Mouse (Mus musculus) adipocyte (in vitro differentiated cells): ENCODE results near the gene Npepps.
"Not testable (repeated sequence)": the region's sequence is repeated elsewhere in the genome, so short reads cannot be mapped to it uniquely, and the experiment has no call there.

Experiments
- DNase-seq: peaks from one replicate; pipeline ENCODE4 v3.0.0-alpha.2; 2016; ENCODE audit warnings: low spot score

The Npepps gene

DNA sequence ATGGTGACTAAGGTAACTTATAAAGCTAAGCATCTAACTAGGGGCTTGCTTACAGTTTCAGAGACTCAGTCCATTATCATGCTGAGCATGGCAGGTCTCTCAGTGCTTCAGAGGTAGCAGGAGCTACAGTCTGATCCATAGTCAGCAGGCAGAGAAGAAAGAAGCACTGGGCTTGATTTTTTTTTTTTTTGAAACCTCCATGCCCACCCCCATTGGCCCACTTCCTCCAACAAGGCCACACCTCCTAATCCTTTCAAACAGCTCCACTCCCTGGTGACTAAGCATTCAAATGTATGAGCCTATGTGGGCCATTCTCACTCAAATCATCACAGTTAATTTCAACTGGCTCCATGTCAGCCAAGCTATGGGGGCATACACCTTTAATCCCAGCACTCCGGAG is 12.3 kb upstream of the Npepps start:
- DNase-seq: no peak

DNA sequence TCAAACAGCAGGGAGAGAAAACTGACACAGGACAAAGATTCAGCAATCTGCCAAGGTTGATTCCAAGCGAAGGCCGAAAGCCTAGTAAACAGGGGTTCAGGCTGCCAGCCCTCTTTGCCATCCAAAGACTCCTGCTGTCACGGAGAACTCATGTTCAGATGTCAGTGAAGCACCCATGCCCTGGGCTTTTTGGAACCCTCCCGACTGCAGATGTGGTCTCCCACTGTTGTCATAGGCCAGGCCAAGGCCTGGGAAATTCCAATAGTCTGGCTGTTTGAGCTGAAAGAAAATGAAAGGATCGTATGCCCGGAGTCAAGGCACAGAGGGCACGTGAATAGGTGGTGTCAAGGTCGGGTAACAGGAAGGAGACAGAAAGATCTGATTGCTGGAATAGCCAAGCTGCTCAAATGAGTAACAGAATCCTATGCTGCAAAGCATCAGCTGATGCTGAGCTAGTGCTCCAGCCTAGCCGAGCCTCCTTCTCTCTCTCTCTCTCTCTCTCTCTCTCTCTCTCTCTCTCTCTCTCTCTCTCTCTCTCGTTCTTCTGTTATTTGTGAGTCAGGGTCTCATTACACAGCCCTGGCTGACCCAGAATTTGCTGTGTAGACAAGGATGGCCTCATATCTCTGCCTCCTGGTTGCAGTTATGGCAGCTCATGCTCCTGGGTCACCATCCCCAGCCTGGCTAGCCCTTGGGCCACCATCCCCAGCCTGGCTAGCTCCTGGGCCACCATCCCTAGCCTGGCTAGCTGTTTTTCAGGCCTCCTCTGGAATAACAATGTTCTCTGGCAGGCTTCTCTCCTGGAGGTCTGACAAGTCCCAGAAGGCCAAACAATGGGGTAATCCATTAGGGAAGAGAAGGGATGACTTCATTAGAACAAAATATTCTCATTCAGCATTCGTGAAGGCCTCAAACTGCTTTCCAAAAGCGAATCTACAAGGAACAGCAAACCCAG is 9.1 kb upstream of the Npepps start:
- DNase-seq: peak; percentile 90

DNA sequence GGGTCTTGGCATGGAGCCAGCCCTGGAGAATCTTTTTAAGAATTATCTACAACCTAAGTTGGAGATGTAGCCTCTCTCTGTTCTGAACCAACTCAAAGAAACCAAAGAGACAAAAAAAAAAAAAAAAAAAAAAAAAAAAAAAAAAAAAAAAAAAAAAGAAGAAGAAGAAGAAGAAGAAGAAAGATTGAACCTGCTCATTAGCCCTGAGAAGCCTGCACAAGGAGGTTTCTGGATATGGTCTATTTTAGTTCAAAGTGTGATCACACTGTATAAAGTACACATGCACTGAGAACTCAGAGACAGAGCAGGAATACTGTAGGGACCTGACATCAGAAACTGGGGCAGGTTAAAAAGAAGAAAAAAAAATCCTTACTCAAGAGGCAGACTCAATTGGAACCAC is 7.2 kb upstream of the Npepps start:
- no peak for DNase-seq

DNA sequence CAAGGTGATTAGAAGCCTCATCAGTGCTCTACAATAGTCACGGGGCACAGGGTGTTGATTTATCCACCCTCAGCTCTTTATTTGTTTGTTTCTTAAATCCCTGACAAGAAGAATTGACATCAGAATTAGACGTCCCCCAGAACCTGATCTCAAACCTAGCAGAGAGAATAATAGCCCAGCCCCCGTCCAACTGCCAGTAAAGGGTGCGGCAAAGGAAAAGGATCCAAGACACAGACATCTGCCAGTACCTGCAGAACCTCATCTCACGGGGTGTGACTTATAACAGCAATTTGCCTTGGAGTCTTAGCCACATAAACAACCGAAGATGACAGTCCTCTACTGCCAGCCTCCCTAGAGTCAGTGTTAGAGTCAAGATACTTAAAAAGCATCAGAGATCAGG is 6.5 kb upstream of the Npepps start:
- no peak for DNase-seq

DNA sequence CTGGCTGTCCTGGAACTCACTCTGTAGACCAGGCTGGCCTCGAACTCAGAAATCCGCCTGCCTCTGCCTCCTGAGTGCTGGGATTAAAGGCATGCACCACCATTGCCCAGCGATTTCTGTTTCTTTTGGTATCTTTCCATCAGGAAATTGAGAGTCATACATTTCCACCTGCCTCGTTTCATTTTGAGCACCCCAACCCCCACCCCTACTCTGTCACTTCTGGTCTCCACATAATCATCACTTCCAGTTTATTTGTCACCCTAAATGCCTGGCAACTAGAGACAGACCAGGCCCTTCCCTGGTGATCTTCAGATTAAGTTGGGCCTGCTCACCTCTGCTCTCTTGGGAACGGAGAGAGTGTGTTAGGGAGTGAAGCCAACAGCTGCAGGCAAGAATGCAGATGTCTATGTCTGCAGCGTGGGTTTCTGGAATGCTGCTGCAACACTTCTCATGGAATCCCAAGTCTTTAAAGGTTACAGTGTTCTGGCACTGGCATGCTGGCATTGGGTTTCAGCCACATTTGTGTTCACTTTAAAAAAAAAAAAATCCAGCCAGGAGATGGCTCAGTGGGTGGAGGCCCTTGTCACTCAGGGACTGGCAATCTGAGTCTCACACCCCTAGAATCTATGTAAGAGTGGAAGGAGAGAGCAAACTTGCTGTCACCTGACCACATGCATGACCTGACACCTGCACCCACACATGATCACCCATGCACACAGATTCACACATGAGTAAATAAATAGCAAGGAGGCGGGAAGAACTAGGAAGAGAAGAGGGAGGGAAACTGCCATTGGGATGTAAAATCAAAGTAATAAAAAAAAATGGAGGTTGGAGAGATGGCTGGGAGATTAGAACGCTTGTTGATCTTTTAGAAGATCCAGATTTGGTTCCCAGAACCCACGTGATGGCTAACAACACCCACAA is 5.7 kb upstream of the Npepps start:
- DNase-seq: peak; percentile 62

DNA sequence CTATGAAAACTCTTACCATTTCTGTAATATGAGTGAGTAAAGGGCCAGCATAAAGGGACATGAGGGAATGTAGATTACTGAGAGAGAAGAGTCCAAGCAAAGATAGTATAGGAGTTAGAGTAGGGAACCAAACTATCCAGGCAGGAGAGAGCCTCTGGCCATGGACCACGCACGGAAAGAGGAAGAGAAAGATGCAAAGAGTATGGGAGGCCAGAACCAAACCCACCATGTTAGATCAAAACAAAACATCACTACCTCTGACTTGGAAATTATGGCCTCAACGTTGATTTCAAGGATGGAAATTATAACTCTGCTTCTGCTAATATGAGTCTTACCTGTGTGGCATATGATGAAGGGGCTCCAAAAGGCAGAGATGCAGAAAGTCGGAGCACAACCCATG is 4.4 kb upstream of the Npepps start:
- no peak for DNase-seq

DNA sequence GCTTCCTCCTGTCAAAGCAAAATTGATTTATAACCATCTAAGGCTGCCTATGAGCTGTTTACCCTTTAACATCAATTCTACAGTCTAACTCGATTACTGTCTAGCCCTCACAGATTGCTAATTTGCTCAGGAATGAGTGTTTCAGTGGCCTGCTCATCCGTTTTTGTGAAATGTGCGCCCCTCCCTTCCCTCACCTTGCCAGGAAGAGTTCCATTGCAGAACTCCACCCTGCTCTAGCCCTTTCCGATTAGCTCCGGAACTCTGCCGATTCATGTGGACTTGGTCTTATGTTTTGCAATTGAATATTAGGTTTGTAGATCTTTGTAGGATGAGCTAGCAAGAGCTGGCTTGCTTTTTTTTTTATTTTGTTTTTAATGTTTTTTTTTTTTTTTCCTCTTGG is 1.7 kb upstream of the Npepps start:
- DNase-seq: no peak

DNA sequence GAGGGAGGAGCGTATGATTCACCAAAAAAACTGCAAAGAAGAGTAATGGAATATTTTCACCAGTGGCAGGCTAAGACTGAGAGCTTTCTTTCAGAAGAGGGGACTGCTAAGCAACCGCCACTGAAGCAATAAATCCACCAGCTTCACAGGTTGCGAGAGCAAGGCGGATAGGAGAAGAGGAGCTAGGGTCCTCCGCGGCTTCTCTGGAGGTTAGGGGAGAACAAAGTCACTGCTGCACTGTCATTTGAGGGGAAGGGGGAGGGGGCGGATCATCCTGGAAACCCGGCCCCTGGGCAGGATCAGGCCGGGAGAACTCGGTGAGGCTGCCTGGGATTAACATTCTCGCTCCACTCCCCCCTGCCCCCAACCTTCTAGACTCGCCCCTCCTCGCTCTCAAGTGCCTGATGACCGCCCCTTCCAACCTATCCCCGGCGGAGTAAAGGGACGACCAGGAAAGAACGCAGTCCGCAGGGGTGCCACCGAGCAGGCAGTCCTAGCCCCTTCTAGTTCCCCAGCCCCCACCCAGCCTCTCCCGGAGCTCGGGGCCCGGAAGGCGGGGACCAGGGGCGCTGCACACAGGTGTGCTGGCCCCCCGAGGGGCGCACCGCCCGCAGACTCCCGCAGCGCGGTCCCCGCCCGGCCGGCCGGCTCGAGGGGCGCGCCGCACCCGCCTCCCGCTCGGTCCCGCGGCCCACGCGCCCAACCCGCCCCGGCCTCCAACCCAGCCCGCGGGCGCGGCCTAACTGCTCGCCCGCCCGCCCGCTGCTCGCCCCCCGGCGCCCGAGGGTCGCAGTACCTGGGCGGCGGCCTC is 828 bp downstream of the Npepps start:
- peak; percentile 83 for DNase-seq

DNA sequence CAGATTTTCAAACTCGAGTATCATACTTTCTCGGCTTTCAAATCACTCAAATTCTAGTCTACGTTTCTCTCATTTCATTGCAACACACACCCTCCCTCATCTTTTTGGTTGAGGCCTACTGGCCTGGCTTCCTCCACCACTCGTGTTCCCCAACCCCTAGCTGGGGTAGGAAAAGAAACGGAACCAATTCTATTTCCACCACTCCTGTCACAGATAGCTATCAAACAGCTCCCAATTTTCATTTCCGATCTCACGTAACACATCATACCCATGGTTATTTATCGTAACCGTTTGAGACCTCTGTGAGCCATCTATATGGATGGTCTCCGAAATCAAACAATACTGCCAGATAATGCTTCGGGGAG is 1.4 kb downstream of the Npepps start:
- no peak for DNase-seq

DNA sequence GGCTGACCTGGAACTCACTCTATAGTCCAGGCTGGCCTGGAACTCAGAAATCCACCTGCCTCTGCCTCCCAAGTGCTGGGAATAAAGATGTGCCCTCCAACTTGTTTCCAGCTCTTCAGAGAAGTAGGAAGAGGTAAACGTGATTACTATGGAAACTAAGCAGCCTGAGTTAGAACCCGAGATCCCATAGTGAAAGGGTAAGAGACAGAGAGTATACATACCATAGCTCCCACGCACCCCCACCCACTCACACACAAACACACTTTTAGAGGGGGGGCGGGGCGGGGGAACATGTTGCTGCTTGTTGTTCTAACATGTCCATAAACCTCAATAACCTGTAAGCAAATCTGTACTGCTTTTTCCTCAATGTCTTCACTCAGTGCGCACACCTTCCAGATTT is 2.0 kb downstream of the Npepps start:
- no peak for DNase-seq

DNA sequence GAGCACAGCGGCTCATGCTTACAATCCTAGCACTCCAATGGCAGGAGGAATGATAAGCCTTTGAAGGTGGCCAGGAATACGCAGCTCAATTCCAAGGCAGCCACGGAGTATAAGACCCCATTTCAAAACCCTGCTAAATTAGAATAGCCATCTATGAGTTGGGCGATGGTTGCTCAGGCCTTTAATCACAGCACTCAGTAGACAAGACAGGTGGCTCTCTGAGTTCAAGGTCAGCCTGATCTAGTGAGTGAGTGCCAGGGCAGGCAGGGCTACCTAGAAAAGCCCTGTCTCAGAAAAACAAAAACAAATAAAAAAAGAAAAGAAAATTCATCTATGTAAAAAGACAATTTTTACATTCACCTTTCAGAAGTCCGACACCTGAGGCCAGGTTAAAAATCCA is 3.3 kb downstream of the Npepps start:
- DNase-seq: no peak

DNA sequence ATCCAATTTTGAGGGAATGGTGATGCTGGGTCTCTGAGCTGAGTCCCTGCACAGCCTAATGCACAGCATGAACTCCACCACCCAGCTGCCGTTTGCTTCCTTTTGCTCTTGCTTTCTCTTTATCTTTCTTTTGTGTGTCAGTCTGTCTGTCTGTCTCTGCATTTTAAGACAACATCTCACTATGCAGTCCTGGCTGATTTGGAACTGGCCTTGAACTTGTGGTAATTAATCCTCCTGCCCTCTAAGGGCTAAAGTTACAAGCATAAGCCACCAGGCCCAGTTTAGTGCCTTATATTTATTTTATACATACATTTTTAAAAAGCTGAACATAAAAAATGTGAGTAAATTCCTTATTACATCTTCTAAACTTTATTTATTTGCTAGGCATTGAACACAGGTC is 4.4 kb downstream of the Npepps start:
- DNase-seq: no peak

DNA sequence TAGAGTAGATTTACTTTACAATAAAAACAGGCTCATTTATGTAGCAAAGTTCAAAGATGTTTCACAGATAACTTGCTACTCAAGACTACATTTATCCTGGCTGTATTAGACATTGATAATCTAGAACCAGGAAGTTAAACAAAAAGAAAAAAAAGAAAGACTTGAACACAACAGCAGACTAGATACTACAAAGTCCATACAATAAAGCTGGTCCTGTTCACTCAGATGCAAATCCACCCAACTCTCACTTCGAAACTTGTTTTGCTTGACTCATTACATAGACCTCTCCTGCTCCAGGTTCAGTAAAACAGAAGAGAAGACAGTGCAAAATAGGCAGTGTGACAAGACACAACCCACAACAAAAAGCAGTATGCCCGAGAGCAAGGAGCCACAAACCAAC is 5.1 kb downstream of the Npepps start:
- no peak for DNase-seq

DNA sequence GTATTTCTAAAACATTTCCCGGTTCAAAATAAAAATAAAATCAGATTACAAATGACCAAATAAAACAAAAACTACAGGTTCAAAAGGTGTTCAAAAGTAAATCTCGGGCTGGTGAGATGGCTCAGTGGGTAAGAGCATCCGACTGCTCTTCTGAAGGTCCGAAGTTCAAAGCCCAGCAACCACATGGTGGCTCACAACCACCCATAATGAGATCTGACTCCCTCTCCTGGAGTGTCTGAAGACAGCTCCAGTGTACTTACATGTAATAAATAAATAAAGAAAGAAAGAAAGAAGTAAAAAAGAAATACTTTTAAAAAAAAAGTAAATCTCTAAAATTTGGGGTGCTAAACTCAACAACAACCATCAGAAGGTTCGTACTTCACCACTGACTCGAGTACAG is 5.5 kb downstream of the Npepps start:
- not testable (repeated sequence) for DNase-seq

DNA sequence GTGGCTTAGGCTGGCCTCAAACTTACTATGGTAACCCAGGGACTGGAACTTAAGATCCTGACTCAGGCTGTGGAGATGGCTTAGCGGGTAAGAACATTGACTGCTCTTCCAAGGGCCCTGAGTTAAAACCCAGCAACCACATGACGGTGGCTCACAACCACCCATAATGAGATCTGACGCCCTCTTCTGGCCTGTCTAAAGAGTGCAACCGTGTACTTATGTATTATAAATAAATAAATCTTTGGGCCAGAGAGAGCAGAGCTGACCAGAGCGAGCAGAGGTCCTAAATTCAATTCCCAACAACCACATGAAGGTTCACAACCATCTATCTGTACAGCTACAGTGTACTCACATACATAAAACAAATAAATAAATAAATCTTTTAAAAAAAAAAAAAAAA is 6.8 kb downstream of the Npepps start:
- no peak for DNase-seq

DNA sequence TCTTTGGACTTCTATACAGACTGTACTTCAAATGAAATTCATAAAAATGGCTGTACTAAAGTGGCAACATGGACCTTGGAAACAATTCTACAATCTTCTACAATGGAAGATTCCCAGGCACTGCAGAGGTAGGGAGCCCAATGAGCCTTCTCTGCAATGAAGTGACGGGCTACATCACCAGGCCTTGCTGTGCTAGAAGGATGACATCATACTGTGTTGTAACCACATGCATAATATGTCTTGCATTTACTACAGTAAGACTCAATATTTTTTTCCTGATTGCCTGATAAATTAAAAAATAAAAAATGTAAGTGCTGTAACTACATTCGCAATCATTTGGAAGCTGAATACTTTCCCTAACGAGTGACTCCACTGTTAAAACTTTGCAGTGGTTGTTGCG is 7.6 kb downstream of the Npepps start:
- DNase-seq: no peak

DNA sequence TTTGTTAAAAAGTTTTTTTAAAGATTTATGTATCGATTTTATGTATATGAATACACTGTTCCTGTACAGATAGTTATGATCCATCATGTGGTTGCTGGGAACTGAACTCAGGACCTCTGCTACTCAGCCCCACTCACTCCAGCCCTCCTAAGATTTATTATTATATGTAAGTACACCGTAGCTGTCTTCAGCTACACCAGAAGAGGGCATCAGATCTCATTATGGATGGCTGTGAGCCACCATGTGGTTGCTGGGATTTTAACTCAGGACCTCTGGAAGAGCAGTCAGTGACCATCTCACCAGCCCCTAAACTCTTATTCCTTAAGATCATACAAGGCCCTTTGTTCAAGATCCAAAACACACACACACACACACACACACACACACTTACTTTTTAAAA is 10.4 kb downstream of the Npepps start:
- not testable (repeated sequence) for DNase-seq

DNA sequence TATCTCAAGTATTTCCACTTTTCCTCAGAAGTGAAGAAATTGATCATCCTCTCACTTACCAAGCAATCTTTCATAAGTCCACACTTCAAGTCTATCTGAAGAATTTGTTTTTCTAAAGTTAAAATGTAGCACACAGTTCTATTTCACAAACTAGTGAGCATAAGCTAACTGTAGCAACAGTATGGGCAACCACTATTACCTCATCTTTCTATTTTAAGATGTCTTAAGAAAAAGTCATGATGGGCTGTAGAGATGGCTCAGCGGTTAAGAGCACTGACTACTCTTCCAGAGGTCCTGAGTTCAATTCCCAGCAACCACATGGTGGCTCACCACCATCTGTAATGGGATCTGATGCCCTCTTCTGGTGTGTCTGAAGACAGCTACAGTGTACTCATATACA is 13.9 kb downstream of the Npepps start:
- not testable (repeated sequence) for DNase-seq

DNA sequence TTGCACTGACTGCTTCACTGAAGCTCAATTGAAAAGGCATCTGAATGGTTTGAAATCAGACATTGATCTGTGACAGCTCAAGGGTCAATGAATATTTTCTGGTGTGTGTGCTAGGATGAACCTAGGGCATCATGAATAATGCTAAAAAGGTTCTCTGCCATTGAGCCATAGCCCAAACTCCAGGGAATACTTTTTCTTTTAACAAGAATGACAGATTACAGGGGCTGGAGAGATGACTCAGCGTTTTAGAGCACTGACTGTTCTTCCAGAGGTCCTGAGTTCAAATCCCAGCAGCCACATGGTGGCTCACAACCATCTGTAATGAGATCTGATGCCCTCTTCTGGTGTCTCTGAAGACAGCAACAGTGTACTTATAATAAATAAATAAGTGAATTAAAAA is 30.8 kb downstream of the Npepps start:
- not testable (repeated sequence) for DNase-seq

DNA sequence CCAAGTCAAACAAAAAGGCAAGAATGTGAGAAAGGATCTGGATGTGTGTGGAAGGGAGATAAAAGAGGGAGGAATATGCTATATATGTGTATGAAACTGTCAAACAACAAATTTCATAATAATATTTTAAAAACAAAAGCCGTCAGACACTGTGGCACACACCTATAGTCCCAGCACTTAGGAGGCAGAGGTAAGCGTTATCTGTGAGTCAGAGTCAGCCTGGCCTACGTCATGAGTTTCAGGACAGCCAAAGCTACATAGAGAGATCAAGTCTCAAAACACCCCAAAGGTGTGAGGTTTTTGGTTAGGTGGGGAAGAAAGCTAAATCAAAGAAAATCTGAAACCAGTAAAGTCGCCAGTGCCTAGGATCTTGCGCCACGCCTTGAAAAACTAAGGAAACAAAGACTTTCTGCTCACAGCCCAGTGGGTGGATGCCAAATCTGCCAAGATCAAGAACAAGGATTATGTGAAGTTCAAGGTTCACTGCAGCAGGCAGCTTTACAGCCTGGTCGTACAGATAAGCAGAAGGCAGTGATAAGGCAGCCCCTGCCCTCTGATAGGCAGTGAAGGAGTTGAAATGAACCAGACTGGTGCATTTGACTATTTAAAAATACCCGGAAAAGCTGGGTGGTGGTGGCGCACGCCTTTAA is 33.8 kb downstream of the Npepps start:
- DNase-seq: no peak

DNA sequence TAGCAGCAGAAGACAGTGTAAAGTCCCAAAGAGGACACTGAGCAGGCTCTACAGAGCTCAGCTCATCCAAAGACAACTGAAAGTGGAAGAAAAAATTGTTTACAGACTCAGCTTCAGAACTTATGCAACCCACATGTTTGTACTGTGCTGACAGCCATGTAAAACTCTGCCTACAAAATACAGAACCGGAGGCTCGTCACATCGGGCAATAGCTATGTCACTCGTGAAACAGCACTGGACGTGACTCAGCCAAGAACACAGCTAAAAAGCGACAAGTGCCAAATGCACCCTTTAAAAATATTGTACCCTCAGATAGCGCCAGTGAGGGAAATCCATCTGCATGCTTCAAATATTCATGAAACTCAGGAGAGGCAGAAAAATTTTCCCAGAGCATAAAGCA is 39.1 kb downstream of the Npepps start:
- peak; percentile 50 for DNase-seq

DNA sequence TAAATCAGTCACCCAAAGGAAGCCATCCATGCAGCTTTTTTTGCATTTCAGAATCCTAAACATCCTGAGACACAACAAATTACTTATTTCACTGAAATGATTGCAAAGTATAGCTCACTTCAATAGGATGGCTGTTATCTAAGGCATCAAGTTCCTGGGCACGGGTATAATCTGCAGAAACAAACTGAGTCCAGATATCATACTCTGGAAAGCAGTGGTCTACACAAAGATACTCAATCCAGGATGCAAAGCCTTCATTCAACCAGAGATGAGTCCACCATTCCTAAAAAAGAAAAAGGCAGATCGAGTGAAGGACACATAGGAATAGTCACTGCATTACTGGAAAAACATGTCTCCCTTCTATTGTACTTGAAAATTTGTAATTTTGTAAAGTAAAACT is 42.5 kb downstream of the Npepps start:
- no peak for DNase-seq
